Mouse (Mus musculus) ES-CJ7 (cell line): ENCODE data around the gene Unc5b.

Source experiments
- DNase-seq: peaks from one replicate; pipeline ENCODE4 v3.0.0; 2011; ENCODE audit warnings: low read depth, low spot score

The Unc5b gene

DNA sequence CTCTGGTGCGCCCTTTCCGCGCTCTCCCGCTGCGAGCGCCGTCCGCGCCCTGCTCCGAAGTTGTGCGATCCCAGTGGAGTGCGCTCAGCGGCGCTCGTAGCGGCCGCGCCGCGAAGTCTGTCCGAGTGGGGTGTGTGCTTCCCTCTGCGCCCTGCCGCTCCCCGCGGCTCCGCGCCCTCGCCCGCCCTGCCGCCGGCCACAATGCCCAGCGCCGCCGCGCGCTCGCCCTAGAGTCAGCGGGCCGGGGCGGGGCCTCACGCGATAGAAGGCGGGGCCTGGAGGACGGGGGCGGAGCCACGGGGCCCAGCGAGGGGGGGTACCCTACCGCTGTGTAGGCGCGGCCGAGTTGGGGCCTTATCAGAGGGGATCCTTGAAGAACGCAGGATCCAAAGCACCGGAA is at the start of gene Unc5b:
TSS of gene Unc5b (minus strand) at position 203 of the 400 bp plus-strand sequence.
- DNase-seq = peak; percentile 78

GRCm38 (mm10) chr10:60879817-60880216 is 48.4 kb upstream of the Unc5b start:
- no peak for DNase-seq

DNA sequence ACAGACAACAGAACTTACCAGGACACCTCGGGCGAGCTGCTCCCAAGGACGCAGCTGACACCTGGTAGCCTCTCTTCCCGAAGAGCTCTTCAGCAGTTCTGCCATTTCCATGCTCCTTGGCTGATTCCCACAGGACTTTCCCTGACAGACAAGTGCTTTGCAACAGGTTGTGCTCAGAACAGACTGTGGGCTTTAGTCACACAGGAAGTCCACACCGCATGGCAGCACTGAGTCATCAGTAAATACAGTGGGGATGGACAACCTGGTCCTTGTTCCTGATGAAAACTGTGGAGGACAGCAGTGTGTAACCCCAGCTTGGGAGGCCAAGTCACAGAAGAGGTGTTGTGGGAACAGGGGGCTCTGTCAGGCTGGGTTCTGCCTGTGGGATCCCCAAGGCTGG is 45.7 kb upstream of the Unc5b start:
- DNase-seq = no peak

GRCm38 (mm10) chr10:60875011-60875410 is 43.6 kb upstream of the Unc5b start:
- no peak for DNase-seq

- DNase-seq = no peak
Measured at GRCm38 (mm10) chr10:60863318-60863717, 31.9 kb upstream of the Unc5b start.

DNA sequence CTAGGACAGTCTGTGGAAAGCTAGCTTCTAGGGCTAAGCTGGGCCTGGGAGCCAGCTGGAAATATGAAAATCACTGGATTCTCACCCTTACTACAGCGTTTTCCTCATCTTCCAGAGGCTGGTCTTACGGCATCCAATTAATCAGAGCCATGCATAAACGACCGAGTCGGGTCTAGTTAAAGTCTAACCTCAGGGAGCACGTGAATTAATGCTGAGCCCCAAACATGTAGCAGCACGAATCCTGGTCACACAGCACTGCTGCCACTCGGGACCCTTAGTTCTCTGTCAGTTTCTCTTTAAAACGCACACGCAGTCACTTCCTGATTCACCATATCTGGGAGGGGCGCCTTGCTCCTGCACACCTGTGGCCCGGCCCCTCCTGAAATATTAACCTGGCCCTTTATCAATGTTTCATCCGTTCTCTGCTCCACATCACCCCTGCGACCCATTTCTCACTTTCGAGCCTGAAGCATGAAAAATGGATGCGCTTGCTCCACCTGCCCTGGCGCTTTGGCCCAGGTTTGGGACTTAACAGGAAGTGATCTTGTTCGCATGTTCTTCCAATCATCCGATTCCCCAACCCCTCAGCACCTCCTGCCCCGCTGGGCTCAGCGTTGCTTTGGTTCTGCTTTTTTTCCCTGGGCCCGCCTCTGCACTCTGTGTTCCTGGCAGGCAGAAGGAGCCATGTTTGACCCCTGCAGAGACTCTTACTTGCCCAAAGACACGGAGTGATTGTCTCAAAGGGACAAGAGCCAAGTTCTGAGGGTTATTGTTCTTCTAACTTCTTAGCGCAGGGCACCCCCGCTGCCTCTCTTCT is 31.3 kb upstream of the Unc5b start:
- DNase-seq = peak; percentile 21

DNA sequence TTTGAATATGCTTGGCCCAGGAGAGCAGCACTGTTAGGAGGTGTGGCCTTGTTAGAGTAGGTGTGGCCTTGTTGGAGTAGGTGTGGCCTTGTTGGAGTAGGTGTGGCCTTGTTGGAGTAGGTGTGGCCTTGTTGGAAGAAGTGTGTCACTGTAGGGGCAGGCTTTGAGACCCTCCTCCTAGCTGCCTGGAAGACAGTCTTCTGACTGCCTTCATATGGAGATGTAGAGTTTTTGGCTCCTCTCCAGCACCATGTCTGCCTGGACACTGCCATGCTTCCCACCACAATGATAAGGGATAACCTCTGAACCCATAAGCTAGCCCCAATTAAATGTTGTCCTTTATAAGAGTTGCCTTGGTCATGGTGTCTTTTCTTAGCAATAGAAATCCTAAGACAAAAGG is 13.9 kb upstream of the Unc5b start:
- DNase-seq = peak; percentile 72

GRCm38 (mm10) chr10:60838816-60839215 is 7.4 kb upstream of the Unc5b start:
- DNase-seq = no peak

- peak; percentile 47 for DNase-seq
Measured at GRCm38 (mm10) chr10:60834949-60835348, 3.6 kb upstream of the Unc5b start.

DNA sequence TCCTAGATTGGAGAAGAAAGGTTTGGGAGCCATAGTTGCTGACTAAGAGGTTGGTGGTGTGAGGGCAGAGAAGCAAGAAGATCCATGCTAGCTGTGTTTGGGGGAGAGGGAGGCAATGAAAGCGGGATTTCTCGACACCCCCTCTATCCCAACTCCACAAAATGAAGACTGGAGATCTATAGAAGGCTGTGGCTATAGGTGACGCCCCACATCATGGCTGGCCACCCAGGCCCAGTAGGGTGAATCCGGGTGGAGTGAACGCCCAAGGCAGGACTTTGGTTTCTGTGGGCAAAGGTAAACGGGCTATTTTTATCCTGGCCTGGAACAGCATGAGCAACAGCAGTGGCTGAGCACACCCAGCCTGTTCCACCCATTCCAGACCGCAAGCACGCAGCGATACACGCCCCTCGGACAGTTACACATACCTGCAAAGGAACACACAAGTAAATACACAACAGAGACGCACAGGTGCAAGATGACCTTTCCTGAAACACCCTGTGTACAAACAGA is 1.3 kb upstream of the Unc5b start:
- no peak for DNase-seq

DNA sequence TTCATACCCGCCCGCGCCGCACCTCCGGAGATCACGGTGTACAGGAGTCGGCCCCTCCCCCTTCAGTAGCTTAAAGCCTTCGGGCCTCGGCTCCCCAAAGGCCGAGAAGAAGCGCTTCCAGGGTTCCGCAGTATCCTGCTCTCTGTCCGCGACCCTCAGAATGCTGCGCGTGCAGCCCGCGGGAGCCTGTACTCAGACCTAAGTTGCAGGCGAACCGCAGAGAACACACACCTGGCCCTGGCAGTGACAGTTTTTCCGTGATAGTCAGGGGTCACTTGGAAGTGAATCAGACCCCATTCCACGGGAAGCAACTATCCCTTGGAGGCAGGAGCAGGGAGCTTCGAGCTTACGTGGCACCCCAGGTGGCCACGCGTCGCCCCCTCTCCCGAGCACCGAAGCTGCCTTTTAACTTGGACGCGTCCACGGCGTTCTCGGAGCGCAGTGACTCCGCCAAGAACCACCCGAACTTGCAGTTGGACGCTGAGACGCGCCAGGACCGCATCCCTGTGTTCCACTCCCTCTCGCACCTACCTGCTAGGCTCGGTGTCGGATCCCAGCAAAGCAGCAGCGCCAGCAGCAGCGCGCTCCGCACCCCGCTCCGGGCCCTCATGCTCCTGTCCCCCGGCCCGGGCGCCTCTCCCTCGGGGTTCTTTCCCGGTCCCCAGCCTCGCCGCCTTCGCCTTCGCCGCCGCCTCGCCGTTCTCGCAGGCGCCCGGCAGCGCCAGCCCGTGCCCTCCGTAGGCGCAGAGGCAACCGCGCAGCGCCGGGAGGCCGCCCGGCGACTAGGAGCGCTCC is 628 bp downstream of the Unc5b start:
- DNase-seq = peak; percentile 47

- DNase-seq = no peak
Measured at GRCm38 (mm10) chr10:60830000-60830399, 1.4 kb downstream of the Unc5b start.

DNA sequence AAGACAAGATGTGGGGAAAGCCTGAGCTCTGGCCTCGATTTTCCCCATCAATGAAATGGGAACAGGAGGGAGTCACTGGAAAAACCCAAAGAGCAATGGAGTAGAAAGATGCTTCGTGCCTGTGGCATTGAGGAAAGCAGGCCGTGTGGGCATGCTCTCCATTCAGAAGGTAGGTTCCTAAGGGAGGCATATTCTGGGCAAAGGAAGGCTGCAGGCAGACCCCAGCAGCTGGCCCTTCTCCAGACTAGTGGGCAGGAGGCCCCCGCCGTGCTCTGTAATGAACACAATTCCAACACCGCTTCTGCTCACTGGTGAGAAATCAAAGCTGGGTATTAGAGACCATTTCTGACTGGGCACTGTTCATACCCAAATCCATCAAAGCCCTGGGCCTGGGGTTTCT is 2.3 kb downstream of the Unc5b start:
- no peak for DNase-seq

DNA sequence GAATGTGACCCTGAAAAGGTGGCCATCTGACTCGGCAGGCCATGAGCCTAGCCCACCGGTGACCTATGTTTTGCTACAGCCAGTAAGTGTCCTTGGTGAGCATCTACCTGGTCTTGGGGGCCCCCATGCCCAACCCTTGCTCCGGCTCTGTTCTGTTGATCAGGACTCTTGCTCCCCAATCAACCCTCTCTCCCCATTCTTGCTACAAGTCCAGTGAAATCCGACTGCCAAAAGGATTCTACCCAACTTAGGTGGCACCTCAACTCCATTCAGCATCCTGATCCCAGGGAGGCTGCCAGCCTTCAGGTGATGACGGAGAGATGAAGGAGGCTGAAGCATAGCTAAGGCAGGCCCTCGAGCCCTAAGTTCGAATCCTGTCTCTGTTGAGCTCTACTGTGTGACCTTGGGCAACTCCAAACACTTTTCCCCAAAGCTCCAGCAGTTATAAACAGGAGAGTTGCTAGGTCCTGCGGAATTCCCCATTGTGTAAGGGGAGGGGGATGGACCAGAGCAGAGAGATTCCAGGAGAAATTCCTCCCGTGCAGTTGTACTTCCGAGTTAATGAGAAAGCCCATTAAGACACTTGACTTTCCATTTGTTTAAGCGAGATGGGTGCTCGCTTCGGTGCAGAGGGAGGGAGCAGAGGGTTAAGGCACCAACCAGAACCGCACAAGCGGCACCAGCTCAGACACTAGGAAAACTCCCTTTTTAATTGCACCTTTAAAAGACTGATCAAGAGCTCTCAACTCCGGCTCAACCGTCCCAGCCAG is 3.3 kb downstream of the Unc5b start:
- peak; percentile 90 for DNase-seq

- no peak for DNase-seq
Measured at GRCm38 (mm10) chr10:60827266-60827665, 4.1 kb downstream of the Unc5b start.

- DNase-seq = peak; percentile 95
Measured at GRCm38 (mm10) chr10:60826461-60827237, 4.7 kb downstream of the Unc5b start.

- DNase-seq = peak; percentile 22
Measured at GRCm38 (mm10) chr10:60825955-60826354, 5.4 kb downstream of the Unc5b start.

- no peak for DNase-seq
Measured at GRCm38 (mm10) chr10:60823744-60824143, 7.6 kb downstream of the Unc5b start.

GRCm38 (mm10) chr10:60822641-60823425 is 8.5 kb downstream of the Unc5b start:
- DNase-seq = no peak

- no peak for DNase-seq
Measured at GRCm38 (mm10) chr10:60821736-60822358, 9.5 kb downstream of the Unc5b start.
